Mouse (Mus musculus) thymus, adult 2 months (tissue): ENCODE results near the gene Slc25a17. TPM values are rescaled to one million over a fixed set of nuclear protein-coding genes. Genes with fewer than 3 reads are reported as not detected.

Experiments
- DNase-seq: peaks from one replicate; pipeline ENCODE4 v3.0.0; 2021
- H3K27ac ChIP-seq: fragments of 200-500 bp; 2 replicates; pipeline ENCODE4 v1.5.1; 2012; ENCODE audit warnings: low read length, control low read depth; ENCODE audit not compliant: control insufficient read depth, insufficient read depth
- H3K27me3 ChIP-seq: fragments of 200-500 bp; 2 replicates; pipeline ENCODE4 v1.6.1; 2012; ENCODE audit warnings: mild to moderate bottlenecking, low read length, moderate library complexity, mixed read lengths; ENCODE audit not compliant: control insufficient read depth, insufficient read depth
- H3K36me3 ChIP-seq: fragments of 200-500 bp; 2 replicates; pipeline ENCODE4 v1.6.1; 2012; ENCODE audit warnings: mild to moderate bottlenecking, low read length, moderate library complexity; ENCODE audit not compliant: control insufficient read depth, insufficient read depth
- H3K4me1 ChIP-seq: fragments of 200-500 bp; replicated peaks from 2 replicates; pipeline ENCODE4 v1.6.1; 2012; ENCODE audit warnings: low read length; ENCODE audit not compliant: control insufficient read depth, insufficient read depth
- H3K4me3 ChIP-seq: fragments of 200-500 bp; 2 replicates; pipeline ENCODE4 v1.5.1; 2012; ENCODE audit warnings: mild to moderate bottlenecking, low read length, control low read depth, moderate library complexity; ENCODE audit not compliant: control insufficient read depth, insufficient read depth
- CTCF ChIP-seq: fragments of 200-500 bp; IDR thresholded peaks from 2 replicates; pipeline ENCODE4 v1.5.1; 2012; ENCODE audit warnings: mild to moderate bottlenecking, control low read depth, low read length, moderate library complexity, borderline replicate concordance; ENCODE audit not compliant: control insufficient read depth, poor library complexity, insufficient read depth; ENCODE audit errors: extremely low read depth
- POLR2A ChIP-seq: fragments of 200-500 bp; IDR thresholded peaks from 2 replicates; pipeline ENCODE4 v1.6.1; 2012; ENCODE audit warnings: mild to moderate bottlenecking, low read length, control low read depth, moderate library complexity; ENCODE audit not compliant: control insufficient read depth, poor library complexity, insufficient read depth; ENCODE audit errors: extremely low read depth
- WGBS: fragments of 180-500 bp; shearing (Covaris S2); methylation state at CpG from one replicate; pipeline ENCODE4 v1.1.7; 2018; 5-methylcytosine and 5-hydroxymethylcytosine counted together
- polyA plus RNA-seq: library from polyadenylated mRNA; depleted of rRNA; stranded (reverse); fragments of >200 nt; gene quantifications from 2 replicates; pipeline ENCODE4 v1.2.3, GENCODE M21; 2012

The Slc25a17 gene
- polyA plus RNA-seq, 1 experiment = 34.6 TPM

GRCm38 (mm10) chr15:81324979-81325378 lies 35.6 kb downstream of the Slc25a17 start:
- H3K36me3 ChIP-seq = peaks cover 44% of the 10 kb centered on the region
- 86% methylated on average over 4 of the region's 4 CpGs for WGBS

DNA sequence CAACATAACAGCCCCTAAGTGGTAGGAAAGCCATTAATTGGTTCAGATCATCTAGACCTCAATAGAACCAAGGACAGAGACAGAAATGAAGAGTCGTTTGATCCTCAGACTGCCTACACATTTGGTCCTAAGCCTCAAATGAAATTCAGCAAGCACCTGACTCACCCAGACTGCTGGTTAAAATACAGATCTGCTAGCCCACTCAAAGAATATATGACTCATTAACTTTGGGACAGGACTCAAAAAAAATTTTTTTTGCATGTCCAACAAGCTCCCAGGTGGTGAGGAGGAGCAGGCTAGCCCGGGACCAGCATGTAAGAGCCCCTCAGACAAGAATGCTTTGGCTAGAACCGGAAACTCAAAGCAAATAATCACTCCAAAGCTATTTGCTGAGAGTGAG lies 40.5 kb downstream of the Slc25a17 start:
- WGBS = 95% methylated on average over 3 of the region's 3 CpGs
- Histone ChIP-seq H3K4me1 (no peaks in the 10 kb centered on the region; the same call in 1 of the 2 replicates), H3K27me3 (no peaks in the 10 kb centered on the region), H3K4me3 (no peak overlapping the region), H3K27ac (no peak overlapping the region), H3K36me3 (peaks cover 40% of the 10 kb centered on the region)
- TF ChIP-seq CTCF (no peak), POLR2A (no peak)
- no peak for DNase-seq

More at GRCm38 (mm10) chr15:81324979-81325378, 35.6 kb downstream of the Slc25a17 start:
- Histone ChIP-seq H3K4me1 (no peaks in the 10 kb centered on the region; the same call in 1 of the 2 replicates), H3K27me3 (no peaks in the 10 kb centered on the region), H3K4me3 (no peak overlapping the region), H3K27ac (no peak overlapping the region)
- DNase-seq = no peak
- TF ChIP-seq CTCF (no peak), POLR2A (no peak)

DNA sequence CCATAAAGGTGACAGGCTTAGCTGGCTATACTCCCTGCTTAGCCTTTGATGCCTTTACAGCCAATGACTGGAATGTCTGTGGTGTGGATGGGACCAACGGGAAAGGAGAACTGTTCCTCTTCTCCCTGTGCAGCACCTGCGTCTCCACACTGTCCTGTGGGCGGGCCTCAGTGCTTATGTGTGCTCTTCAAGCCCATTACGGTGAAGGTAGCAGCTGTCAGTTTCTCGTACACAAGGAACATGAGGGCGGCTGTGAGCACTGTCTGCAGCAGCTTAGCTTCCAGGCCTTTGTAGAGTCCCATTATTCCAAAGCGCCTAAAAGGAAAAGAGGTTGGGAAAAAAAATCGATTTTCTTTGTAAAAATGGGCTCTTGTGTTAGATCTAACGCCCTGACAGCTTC lies 41.1 kb downstream of the Slc25a17 start:
- H3K27ac ChIP-seq = no peak overlapping the region
- no peaks in the 10 kb centered on the region; the same call in 1 of the 2 replicates for H3K4me1 ChIP-seq
- no peak overlapping the region for H3K4me3 ChIP-seq
- peaks cover 40% of the 10 kb centered on the region for H3K36me3 ChIP-seq
- no peak for DNase-seq
- TF ChIP-seq CTCF = no peak
- no peak for TF ChIP-seq POLR2A
- no peaks in the 10 kb centered on the region for H3K27me3 ChIP-seq
- WGBS = 94% methylated on average over 9 of the region's 9 CpGs

- TF ChIP-seq POLR2A (no peak), CTCF (no peak)
- Histone ChIP-seq H3K4me3 (no peak overlapping the region), H3K4me1 (no peaks in the 10 kb centered on the region; the same call in 1 of the 2 replicates), H3K27ac (no peak overlapping the region), H3K27me3 (no peaks in the 10 kb centered on the region), H3K36me3 (peaks cover 4% of the 10 kb centered on the region; the same call in 1 of the 2 replicates)
- DNase-seq = no peak
- 100% methylated on average over 3 of the region's 3 CpGs for WGBS
Observed at GRCm38 (mm10) chr15:81313928-81314327, 46.7 kb downstream of the Slc25a17 start.

GRCm38 (mm10) chr15:81311026-81311425 lies 49.6 kb downstream of the Slc25a17 start:
- Histone ChIP-seq H3K27me3 (no peaks in the 10 kb centered on the region), H3K4me1 (no peaks in the 10 kb centered on the region), H3K4me3 (no peak overlapping the region), H3K36me3 (no peaks in the 10 kb centered on the region), H3K27ac (no peak overlapping the region)
- DNase-seq = no peak
- WGBS = 95% methylated on average over 6 of the region's 6 CpGs
- TF ChIP-seq CTCF = no peak
- no peak for TF ChIP-seq POLR2A

GRCm38 (mm10) chr15:81310353-81310752 lies 50.3 kb downstream of the Slc25a17 start:
- H3K27ac ChIP-seq = no peak overlapping the region
- no peak overlapping the region for H3K4me3 ChIP-seq
- H3K4me1 ChIP-seq = no peaks in the 10 kb centered on the region
- WGBS = 96% methylated on average over 9 of the region's 9 CpGs
- H3K36me3 ChIP-seq = no peaks in the 10 kb centered on the region
- DNase-seq = no peak
- H3K27me3 ChIP-seq = no peaks in the 10 kb centered on the region
- no peak for TF ChIP-seq CTCF
- no peak for TF ChIP-seq POLR2A

- Histone ChIP-seq H3K4me1 (peaks cover 15% of the 10 kb centered on the region), H3K27me3 (no peaks in the 10 kb centered on the region), H3K36me3 (no peaks in the 10 kb centered on the region), H3K27ac (no peak overlapping the region), H3K4me3 (no peak overlapping the region)
- WGBS = 89% methylated on average over 7 of the region's 7 CpGs
- no peak for DNase-seq
- TF ChIP-seq CTCF (no peak), POLR2A (no peak)
Observed at GRCm38 (mm10) chr15:81308038-81308437, 52.6 kb downstream of the Slc25a17 start.
